Mouse (Mus musculus) kidney, embryonic 14.5 days (tissue): Measurements from ENCODE around the gene A830031A19Rik. TPM values are rescaled to one million over a fixed set of nuclear protein-coding genes. Genes with fewer than 3 reads are reported as not detected.

Experiments
- ATAC-seq: fragments of 200-750 bp; cut with Nextera tagmentation; 2 replicates; pipeline ENCODE4 v1.8.0; 2017; ENCODE audit warnings: moderate number of reproducible peaks, mild to moderate bottlenecking, moderate TSS enrichment, moderate library complexity; ENCODE audit not compliant: low FRiP score, low TSS enrichment
- H3K27ac ChIP-seq: fragments of 300-500 bp; sonication (generic); 2 replicates; pipeline ENCODE4 v1.5.1; 2014; ENCODE audit warnings: low read depth, mild to moderate bottlenecking, low read length, moderate library complexity, mixed read lengths
- H3K27me3 ChIP-seq: fragments of 300-500 bp; sonication (generic); 2 replicates; pipeline ENCODE4 v1.6.1; 2014; ENCODE audit warnings: mild to moderate bottlenecking, low read length; ENCODE audit not compliant: control insufficient read depth, insufficient read depth
- H3K36me3 ChIP-seq: fragments of 300-500 bp; sonication (generic); 2 replicates; pipeline ENCODE4 v1.6.1; 2014; ENCODE audit warnings: low read length, mixed read lengths; ENCODE audit not compliant: control insufficient read depth, insufficient read depth
- H3K4me1 ChIP-seq: fragments of 300-500 bp; sonication (generic); 2 replicates; pipeline ENCODE4 v1.6.1; 2014; ENCODE audit warnings: low read length, mixed read lengths; ENCODE audit not compliant: control insufficient read depth, insufficient read depth
- H3K4me2 ChIP-seq: fragments of 300-500 bp; sonication (generic); replicated peaks from 2 replicates; pipeline ENCODE4 v1.6.1; 2014; ENCODE audit warnings: low read depth, mild to moderate bottlenecking, low read length
- H3K4me3 ChIP-seq: fragments of 300-500 bp; sonication (generic); 2 replicates; pipeline ENCODE4 v1.5.1; 2014; ENCODE audit warnings: mild to moderate bottlenecking, low read length
- H3K9ac ChIP-seq: fragments of 300-500 bp; sonication (generic); 2 replicates; pipeline ENCODE4 v1.6.1; 2014; ENCODE audit warnings: low read depth, mild to moderate bottlenecking, low read length, moderate library complexity
- H3K9me3 ChIP-seq: fragments of 300-500 bp; sonication (generic); 2 replicates; pipeline ENCODE4 v1.6.1; 2016; ENCODE audit warnings: low read length; ENCODE audit not compliant: control insufficient read depth
- WGBS: fragments of 180-500 bp; shearing (Covaris S2); extraction: QIAGEN DNeasy Blood & Tissue Kit; methylation state at CpG from one replicate; pipeline ENCODE4 v1.1.7; 2014; 5-methylcytosine and 5-hydroxymethylcytosine counted together
- polyA plus RNA-seq: library from polyadenylated mRNA; unstranded; fragments of >200 nt; fragmentation: Nextera tagmentation; extraction: Ambion mirVana; gene quantifications from 2 replicates; pipeline ENCODE4 v1.2.1, GENCODE M21; 2014

The A830031A19Rik gene
- polyA plus RNA-seq, 1 experiment from 2014 or later = not detected

- ATAC-seq = no peak
- Histone ChIP-seq H3K27me3 (peaks cover 31% of the 10 kb centered on the region), H3K4me1 (0 out of 2 replicates have a peak, but pooled peaks cover 6% of the 10 kb centered on the region), H3K4me2 (no peak overlapping the region), H3K27ac (no peak overlapping the region), H3K36me3 (no peaks in the 10 kb centered on the region), H3K9me3 (no peaks in the 10 kb centered on the region), H3K4me3 (no peak overlapping the region), H3K9ac (no peak overlapping the region)
- WGBS = 54% methylated on average over 3 of the region's 3 CpGs
These were observed 23.8 kb upstream of the A830031A19Rik start for GRCm38 (mm10) chr11:24098662-24099061.

DNA sequence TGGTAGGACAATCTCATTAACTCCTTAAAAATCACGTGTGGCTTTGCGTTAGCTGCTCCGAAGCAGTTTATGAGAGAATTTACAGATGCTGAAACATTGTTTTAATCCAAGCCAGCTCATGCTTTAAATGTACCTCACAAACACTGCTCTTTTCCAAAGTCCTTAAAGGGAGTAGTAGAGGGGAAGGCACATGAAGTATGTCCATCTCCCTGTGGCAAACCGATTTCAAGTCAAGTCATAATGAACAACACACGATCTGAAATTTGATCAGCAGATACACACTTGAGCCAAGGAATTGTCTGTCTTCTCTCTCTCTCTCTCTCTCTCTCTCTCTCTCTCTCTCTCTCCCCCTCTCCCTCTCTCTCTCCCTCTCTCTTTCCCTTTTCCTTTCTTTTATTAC lies 23.2 kb upstream of the A830031A19Rik start:
- no peak overlapping the region for H3K4me2 ChIP-seq
- H3K9me3 ChIP-seq = no peaks in the 10 kb centered on the region
- peaks cover 36% of the 10 kb centered on the region for H3K27me3 ChIP-seq
- H3K4me3 ChIP-seq = no peak overlapping the region
- 80% methylated on average over 5 of the region's 5 CpGs for WGBS
- 0 out of 2 replicates have a peak, but pooled peaks cover 6% of the 10 kb centered on the region for H3K4me1 ChIP-seq
- no peak for ATAC-seq
- no peak overlapping the region for H3K9ac ChIP-seq
- no peak overlapping the region for H3K27ac ChIP-seq
- no peaks in the 10 kb centered on the region for H3K36me3 ChIP-seq

DNA sequence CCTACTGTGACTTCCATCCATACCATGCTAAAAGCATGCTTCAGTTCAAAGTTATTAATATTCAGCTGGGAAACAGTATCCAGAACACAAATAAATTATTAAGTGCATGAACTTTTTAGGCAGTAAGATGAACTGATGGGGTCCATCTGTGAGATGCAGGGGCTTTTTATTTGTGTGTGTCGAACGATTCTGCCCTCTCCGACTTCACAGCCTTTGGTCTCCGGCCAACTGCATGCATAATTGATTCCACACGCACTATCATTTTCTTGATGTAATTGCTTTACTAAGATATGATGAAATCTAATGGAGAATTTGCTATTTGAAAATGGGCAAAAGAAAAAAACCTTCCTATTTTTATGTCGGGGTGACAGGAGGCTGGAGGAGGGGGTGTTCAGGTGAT lies 22.2 kb upstream of the A830031A19Rik start:
- Histone ChIP-seq H3K36me3 (no peaks in the 10 kb centered on the region), H3K9ac (no peak overlapping the region), H3K27me3 (peaks cover 39% of the 10 kb centered on the region), H3K4me2 (no peak overlapping the region), H3K4me1 (0 out of 2 replicates have a peak, but pooled peaks cover 6% of the 10 kb centered on the region), H3K27ac (no peak overlapping the region), H3K4me3 (no peak overlapping the region), H3K9me3 (no peaks in the 10 kb centered on the region)
- WGBS = 49% methylated on average over 6 of the region's 6 CpGs
- ATAC-seq = no peak

DNA sequence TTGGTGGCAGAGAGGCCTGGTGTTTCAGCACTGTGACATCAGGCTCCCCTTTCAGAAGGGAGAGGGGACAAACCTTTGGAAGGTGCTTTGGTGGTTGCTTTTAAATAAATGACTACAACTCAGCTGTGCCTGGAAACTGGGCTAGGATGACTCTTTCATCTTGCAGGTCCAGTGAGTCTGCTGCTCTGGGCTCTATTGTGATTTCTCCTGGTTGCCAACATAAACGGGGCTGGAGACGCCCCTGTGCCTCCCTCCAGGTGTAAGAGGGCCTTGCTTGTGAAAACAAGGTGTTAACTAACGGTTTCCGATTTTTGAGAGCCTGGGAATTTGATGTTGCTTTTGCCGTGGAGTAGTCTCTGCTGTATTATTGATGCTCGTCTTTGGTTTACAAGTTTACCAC lies 21.6 kb upstream of the A830031A19Rik start:
- peaks cover 42% of the 10 kb centered on the region for H3K27me3 ChIP-seq
- H3K27ac ChIP-seq = no peak overlapping the region
- no peak overlapping the region for H3K9ac ChIP-seq
- 28% methylated on average over 6 of the region's 6 CpGs for WGBS
- no peaks in the 10 kb centered on the region for H3K36me3 ChIP-seq
- no peak for ATAC-seq
- no peaks in the 10 kb centered on the region for H3K9me3 ChIP-seq
- H3K4me3 ChIP-seq = no peak overlapping the region
- H3K4me2 ChIP-seq = no peak overlapping the region
- 0 out of 2 replicates have a peak, but pooled peaks cover 6% of the 10 kb centered on the region for H3K4me1 ChIP-seq

DNA sequence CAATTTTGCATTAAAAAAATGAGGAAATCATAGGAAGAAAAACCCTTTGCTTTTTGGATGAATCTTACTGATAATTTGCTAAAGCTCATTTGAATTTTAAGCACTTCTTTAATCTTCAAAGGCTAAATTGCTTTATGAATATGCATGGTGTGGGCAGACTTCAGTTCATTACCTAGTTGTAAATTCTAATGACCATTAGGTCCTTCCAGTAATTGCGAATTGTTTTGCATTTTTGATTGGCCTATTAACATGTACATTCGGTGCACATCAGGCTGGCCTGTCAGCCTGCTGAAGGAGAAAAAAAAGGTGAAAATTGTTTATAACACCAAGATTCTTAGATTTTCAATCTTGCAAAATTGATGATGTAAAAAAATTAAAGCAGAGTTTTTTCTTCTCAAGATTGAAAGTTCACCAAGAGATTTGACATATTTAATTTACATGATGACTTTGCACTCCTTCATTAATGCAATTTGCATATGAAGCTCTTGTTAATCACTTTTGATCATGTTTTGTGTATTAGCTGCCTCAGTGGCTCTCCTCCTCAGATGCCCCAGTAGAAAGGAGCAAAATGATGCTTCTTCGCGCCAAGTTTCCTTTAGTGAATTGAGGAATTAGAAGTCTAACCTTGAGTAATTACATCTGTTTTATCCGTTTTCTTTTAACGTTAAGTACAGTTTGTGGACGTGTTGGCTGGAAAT lies 21.0 kb upstream of the A830031A19Rik start:
- Histone ChIP-seq H3K9ac (no peak overlapping the region), H3K4me2 (no peak overlapping the region), H3K9me3 (no peaks in the 10 kb centered on the region), H3K4me3 (no peak overlapping the region), H3K27ac (no peak overlapping the region), H3K4me1 (0 out of 2 replicates have a peak, but pooled peaks cover 6% of the 10 kb centered on the region), H3K27me3 (peaks cover 49% of the 10 kb centered on the region), H3K36me3 (no peaks in the 10 kb centered on the region)
- no peak for ATAC-seq
- 51% methylated on average over 7 of the region's 7 CpGs for WGBS

GRCm38 (mm10) chr11:24095236-24095635 lies 20.4 kb upstream of the A830031A19Rik start:
- WGBS = 47% methylated on average over 9 of the region's 9 CpGs
- no peak overlapping the region for H3K9ac ChIP-seq
- no peak overlapping the region for H3K27ac ChIP-seq
- H3K36me3 ChIP-seq = no peaks in the 10 kb centered on the region
- no peak for ATAC-seq
- no peaks in the 10 kb centered on the region for H3K9me3 ChIP-seq
- H3K4me2 ChIP-seq = no peak overlapping the region
- H3K27me3 ChIP-seq = peaks cover 53% of the 10 kb centered on the region
- no peak overlapping the region for H3K4me3 ChIP-seq
- H3K4me1 ChIP-seq = 0 out of 2 replicates have a peak, but pooled peaks cover 3% of the 10 kb centered on the region

DNA sequence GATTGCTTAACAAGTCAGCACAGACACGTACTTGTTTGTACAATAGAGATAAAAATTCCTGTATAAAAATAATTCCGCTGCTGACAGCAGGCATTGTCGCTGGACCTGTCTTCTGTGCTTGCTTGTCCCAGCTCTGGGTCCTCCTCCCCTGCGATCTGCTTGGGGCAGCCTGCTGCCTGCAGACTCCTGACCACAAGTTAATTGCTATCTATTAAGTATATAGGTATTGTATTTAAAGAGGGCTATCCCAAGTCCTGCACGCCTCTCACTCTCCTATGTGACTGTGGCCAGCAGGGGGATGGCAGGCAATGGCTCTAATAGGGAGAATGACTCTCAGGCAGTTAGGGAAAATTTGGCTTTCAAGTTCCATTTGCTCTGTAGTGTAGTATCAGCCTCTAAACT lies 19.2 kb upstream of the A830031A19Rik start:
- H3K4me1 ChIP-seq = 0 out of 2 replicates have a peak, but pooled peaks cover 3% of the 10 kb centered on the region
- no peak overlapping the region for H3K27ac ChIP-seq
- ATAC-seq = no peak; the same call in 1 of the 2 replicates
- no peak overlapping the region for H3K9ac ChIP-seq
- no peak overlapping the region for H3K4me3 ChIP-seq
- 57% methylated on average over 5 of the region's 5 CpGs for WGBS
- no peaks in the 10 kb centered on the region for H3K36me3 ChIP-seq
- peaks cover 56% of the 10 kb centered on the region for H3K27me3 ChIP-seq
- no peak overlapping the region for H3K4me2 ChIP-seq
- H3K9me3 ChIP-seq = no peaks in the 10 kb centered on the region

- no peaks in the 10 kb centered on the region for H3K36me3 ChIP-seq
- no peak overlapping the region for H3K27ac ChIP-seq
- peaks cover 68% of the 10 kb centered on the region for H3K27me3 ChIP-seq
- H3K4me1 ChIP-seq = 0 out of 2 replicates have a peak, but pooled peaks cover 3% of the 10 kb centered on the region
- WGBS = 51% methylated on average over 3 of the region's 3 CpGs
- H3K9ac ChIP-seq = no peak overlapping the region
- no peak for ATAC-seq
- no peak overlapping the region for H3K4me3 ChIP-seq
- no peak overlapping the region for H3K4me2 ChIP-seq
- no peaks in the 10 kb centered on the region for H3K9me3 ChIP-seq
These were observed 17.8 kb upstream of the A830031A19Rik start for GRCm38 (mm10) chr11:24092618-24093017.

- H3K9ac ChIP-seq = no peak overlapping the region
These were observed 16.7 kb upstream of the A830031A19Rik start for GRCm38 (mm10) chr11:24091393-24092080.

More at GRCm38 (mm10) chr11:24091393-24092080, 16.7 kb upstream of the A830031A19Rik start:
- Histone ChIP-seq H3K36me3 (no peaks in the 10 kb centered on the region), H3K4me3 (no peak overlapping the region), H3K27me3 (peaks cover 66% of the 10 kb centered on the region), H3K4me1 (0 out of 2 replicates have a peak, but pooled peaks cover 3% of the 10 kb centered on the region), H3K27ac (no peak overlapping the region), H3K4me2 (no peak overlapping the region), H3K9me3 (no peaks in the 10 kb centered on the region)
- WGBS = 22% methylated on average over 15 of the region's 15 CpGs
- no peak for ATAC-seq
